Mouse (Mus musculus) MEL (cell line): ENCODE measurements around the gene Reep6. TPM values are rescaled to one million over a fixed set of nuclear protein-coding genes. Genes with fewer than 3 reads are reported as not detected.
A peak's percentile ranks its signal among the peaks of the same experiment; 100 is the strongest.

ENCODE experiments used
- DNase-seq: peaks from one replicate; pipeline ENCODE4 v3.0.0; 2011; ENCODE audit warnings: low read depth, low spot score
- H3K27ac ChIP-seq: 2 replicates; pipeline ENCODE4 v1.5.1; 2012; ENCODE audit warnings: low read depth, mild to moderate bottlenecking, control low read depth, low read length, moderate library complexity; ENCODE audit not compliant: control insufficient read depth
- H3K27me3 ChIP-seq, 2 experiments: fragments of 150-350 bp in 1 of 2; sonication (generic) in 1 of 2; 2 replicates each; pipeline ENCODE4 v1.6.1; 2012; ENCODE audit warnings: low read length in 2 of 2, mild to moderate bottlenecking in 2 of 2, improper control_type of control experiment in 1 of 2, moderate library complexity in 1 of 2; ENCODE audit not compliant: insufficient read depth in 2 of 2, control insufficient read depth in 1 of 2
- H3K36me3 ChIP-seq, 2 experiments: 2 replicates each; pipeline ENCODE4 v1.6.1; 2012 to 2014; ENCODE audit warnings: low read length in 2 of 2, improper control_type of control experiment in 1 of 2, inconsistent platforms in 1 of 2, mild to moderate bottlenecking in 1 of 2; ENCODE audit not compliant: insufficient read depth in 2 of 2, control insufficient read depth in 1 of 2
- H3K4me1 ChIP-seq, 2 experiments: fragments of 150-350 bp in 1 of 2; sonication (generic) in 1 of 2; 2 replicates each; pipeline ENCODE4 v1.6.1; 2012; ENCODE audit warnings: low read length in 2 of 2, improper control_type of control experiment in 1 of 2, mild to moderate bottlenecking in 1 of 2; ENCODE audit not compliant: insufficient read depth in 2 of 2, control insufficient read depth in 1 of 2
- H3K4me3 ChIP-seq, 2 experiments: fragments of 150-350 bp in 1 of 2; sonication (generic) in 1 of 2; 2 replicates each; pipeline ENCODE4 v1.5.1; 2012; ENCODE audit warnings: low read depth in 2 of 2, low read length in 2 of 2, mild to moderate bottlenecking in 2 of 2, moderate library complexity in 2 of 2, control low read depth in 1 of 2, improper control_type of control experiment in 1 of 2; ENCODE audit not compliant: control insufficient read depth in 1 of 2, insufficient read depth in 1 of 2
- H3K79me2 ChIP-seq: 2 replicates; pipeline ENCODE4 v1.6.1; 2012; ENCODE audit warnings: mild to moderate bottlenecking, low read length, moderate library complexity; ENCODE audit not compliant: control insufficient read depth, poor library complexity, insufficient read depth
- H3K9ac ChIP-seq: 2 replicates; pipeline ENCODE4 v1.6.1; 2012; ENCODE audit warnings: low read depth, mild to moderate bottlenecking, control low read depth, low read length, moderate library complexity; ENCODE audit not compliant: control insufficient read depth, poor library complexity, severe bottlenecking
- H3K9me3 ChIP-seq: fragments of 150-350 bp; sonication (generic); replicated peaks from 2 replicates; pipeline ENCODE4 v1.6.1; 2012; ENCODE audit warnings: mild to moderate bottlenecking, low read length, improper control_type of control experiment, moderate library complexity; ENCODE audit not compliant: insufficient read depth
- BHLHE40 ChIP-seq: IDR thresholded peaks from 2 replicates; pipeline ENCODE4 v1.6.1; 2012; ENCODE audit warnings: low read depth, mild to moderate bottlenecking, inconsistent platforms, low read length, improper control_type of control experiment, borderline replicate concordance
- CHD2 ChIP-seq: IDR thresholded peaks from 2 replicates; pipeline ENCODE4 v1.6.1; 2011; ENCODE audit warnings: low read length, improper control_type of control experiment
- CTCF ChIP-seq, 3 experiments: IDR thresholded peaks in 2 of 3; conservative IDR thresholded peaks in 1 of 3; 2 replicates each; pipeline ENCODE4 v1.5.1; 2011 to 2012; ENCODE audit warnings: low read length in 3 of 3, low read depth in 2 of 3, mild to moderate bottlenecking in 2 of 3, improper control_type of control experiment in 1 of 3, inconsistent platforms in 1 of 3, mixed read lengths in 1 of 3, moderate library complexity in 1 of 3; ENCODE audit not compliant: control insufficient read depth in 1 of 3, insufficient read depth in 1 of 3, poor library complexity in 1 of 3, severe bottlenecking in 1 of 3
- EP300 ChIP-seq, 2 experiments: IDR thresholded peaks; 2 replicates each; pipeline ENCODE4 v1.6.1; 2011; ENCODE audit warnings: improper control_type of control experiment in 2 of 2, low read length in 2 of 2, low read depth in 1 of 2, mild to moderate bottlenecking in 1 of 2
- GATA1 ChIP-seq: IDR thresholded peaks from 2 replicates; pipeline ENCODE4 v1.6.1; 2011; ENCODE audit warnings: low read depth, low read length, improper control_type of control experiment
- MAZ ChIP-seq: IDR thresholded peaks from 2 replicates; pipeline ENCODE4 v1.6.1; 2012; ENCODE audit warnings: low read depth, mild to moderate bottlenecking, inconsistent platforms, low read length, improper control_type of control experiment
- MYB ChIP-seq: IDR thresholded peaks from 2 replicates; pipeline ENCODE4 v1.6.1; 2011; ENCODE audit warnings: mild to moderate bottlenecking, low read depth, low read length, improper control_type of control experiment
- MYC ChIP-seq: IDR thresholded peaks from 2 replicates; pipeline ENCODE4 v1.6.1; 2011; ENCODE audit warnings: low read depth, mild to moderate bottlenecking, low read length, improper control_type of control experiment, moderate library complexity
- NELFE ChIP-seq: IDR thresholded peaks from 2 replicates; pipeline ENCODE4 v1.6.1; 2011; ENCODE audit warnings: low read depth, low read length, improper control_type of control experiment
- POLR2A ChIP-seq, 2 experiments: IDR thresholded peaks; 2 replicates each; pipeline ENCODE4 v1.6.1; 2011 to 2012; ENCODE audit warnings: low read length in 2 of 2, mild to moderate bottlenecking in 2 of 2, control low read depth in 1 of 2, improper control_type of control experiment in 1 of 2, low read depth in 1 of 2, moderate library complexity in 1 of 2; ENCODE audit not compliant: control insufficient read depth in 1 of 2, insufficient read depth in 1 of 2, poor library complexity in 1 of 2
- POLR2AphosphoS2 ChIP-seq: IDR thresholded peaks from 2 replicates; pipeline ENCODE4 v1.6.1; 2011; ENCODE audit warnings: low read length, improper control_type of control experiment
- POLR2AphosphoS5 ChIP-seq: IDR thresholded peaks from 2 replicates; pipeline ENCODE4 v1.6.1; 2012; ENCODE audit warnings: low read depth, borderline replicate concordance, mild to moderate bottlenecking, inconsistent platforms, low read length, moderate library complexity, mixed read lengths
- RCOR1 ChIP-seq: IDR thresholded peaks from 2 replicates; pipeline ENCODE4 v1.6.1; 2012; ENCODE audit warnings: low read depth, mild to moderate bottlenecking, inconsistent platforms, low read length, improper control_type of control experiment
- USF1 ChIP-seq: IDR thresholded peaks from 2 replicates; pipeline ENCODE4 v1.6.1; 2014; ENCODE audit warnings: low read depth, mild to moderate bottlenecking, inconsistent platforms, low read length, improper control_type of control experiment, moderate library complexity
- ZC3H11A ChIP-seq: IDR thresholded peaks from 2 replicates; pipeline ENCODE4 v1.6.1; 2012; ENCODE audit warnings: low read depth, mild to moderate bottlenecking, inconsistent platforms, low read length, improper control_type of control experiment
- ZKSCAN1 ChIP-seq: IDR thresholded peaks from 2 replicates; pipeline ENCODE4 v1.6.1; 2012; ENCODE audit warnings: low read depth, mild to moderate bottlenecking, inconsistent platforms, low read length, improper control_type of control experiment, moderate library complexity
- ZMIZ1 ChIP-seq: IDR thresholded peaks from 2 replicates; pipeline ENCODE4 v1.6.1; 2012; ENCODE audit warnings: low read depth, mild to moderate bottlenecking, inconsistent platforms, low read length, improper control_type of control experiment, moderate library complexity
- polyA plus RNA-seq, 2 experiments: library from polyadenylated mRNA; stranded (reverse) in 1 of 2; unstranded in 1 of 2; fragments of >175 nt in 1 of 2; fragments of >200 nt in 1 of 2; gene quantifications; 2 replicates each; pipeline versions ENCODE4 v1.2.1 to v1.2.4; 2012; ENCODE audit warnings: low replicate concordance in 2 of 2, low read depth in 1 of 2; ENCODE audit not compliant: insufficient read length in 2 of 2, insufficient read depth in 1 of 2, missing spikeins in 1 of 2
- total RNA-seq: library from RNA; depleted of rRNA; stranded (reverse); fragments of 300-350 nt; gene quantifications from 2 replicates; pipeline ENCODE4 v1.2.3, GENCODE M21; 2012

Reep6 gene
- total and polyA plus RNA-seq, 3 experiments: 3.2 to 27.9 TPM; not detected in 1

- TF ChIP-seq NELFE (peak; percentile 56), CHD2 (no peak), POLR2A (IDR thresholded peaks at IDR 0.05; ENCODE audit: control insufficient read depth in 1 of 2, insufficient read depth in 1 of 2, low read depth in 1 of 2, low read length in 2 of 2, poor library complexity in 1 of 2) (peak in 1 of 2 experiments; percentile 58; a peak in 1 of 4 replicates), ZKSCAN1 (no peak), POLR2AphosphoS2 (no peak), POLR2AphosphoS5 (no peak), ZMIZ1 (no peak), GATA1 (no peak), EP300 (IDR thresholded peaks at IDR 0.05; ENCODE audit: low read depth in 1 of 2, low read length in 2 of 2) (no peak), MYC (no peak), MYB (no peak), CTCF (IDR thresholded peaks at IDR 0.05 in 2 of 3, conservative IDR thresholded peaks at IDR 0.05 in 1 of 3; ENCODE audit: control insufficient read depth in 1 of 3, insufficient read depth in 1 of 3, low read depth in 2 of 3, low read length in 3 of 3, poor library complexity in 1 of 3, severe bottlenecking in 1 of 3) (0 out of 6 replicates have a peak, but pooled peaks of 1 of the 3 experiments have one; percentile 0), RCOR1 (no peak), MAZ (no peak), ZC3H11A (no peak)
Measured at GRCm38 (mm10) chr10:80330084-80330483, 331 bp downstream of the Reep6 start (continued).

GRCm38 (mm10) chr10:80330888-80331287 is 1.1 kb downstream of the Reep6 start:
- TF ChIP-seq BHLHE40 (no peak), EP300 (IDR thresholded peaks at IDR 0.05; ENCODE audit: low read depth in 1 of 2, low read length in 2 of 2) (no peak), ZC3H11A (no peak), USF1 (peak; percentile 67)
- TF ChIP-seq, all 39 proteins: peak for 1
- H3K27me3 ChIP-seq: no peaks in the 10 kb centered on the region

More at GRCm38 (mm10) chr10:80330888-80331287, 1.1 kb downstream of the Reep6 start:
- Histone ChIP-seq H3K4me1 (peaks cover 14 to 25% of the 10 kb centered on the region in 2 experiments), H3K9ac (peak overlapping the region; percentile 82), H3K4me3 (peak overlapping the region; percentile 72 to 96), H3K9me3 (no peaks in the 10 kb centered on the region), H3K36me3 (peaks cover 0 to 22% of the 10 kb centered on the region in 2 experiments; a peak in 2 of 4 replicates), H3K27ac (no peak overlapping the region; the same call in 1 of the 2 replicates), H3K79me2 (peaks cover 2% of the 10 kb centered on the region; the same call in 1 of the 2 replicates)
- peak; percentile 35 for DNase-seq
